Mouse (Mus musculus): ENCODE results near the gene 4931428L18Rik. TPM values are rescaled to one million over a fixed set of nuclear protein-coding genes. Genes with fewer than 3 reads are reported as not detected.

4931428L18Rik gene
- polyA plus RNA-seq, 1 experiment: not detected

DNA sequence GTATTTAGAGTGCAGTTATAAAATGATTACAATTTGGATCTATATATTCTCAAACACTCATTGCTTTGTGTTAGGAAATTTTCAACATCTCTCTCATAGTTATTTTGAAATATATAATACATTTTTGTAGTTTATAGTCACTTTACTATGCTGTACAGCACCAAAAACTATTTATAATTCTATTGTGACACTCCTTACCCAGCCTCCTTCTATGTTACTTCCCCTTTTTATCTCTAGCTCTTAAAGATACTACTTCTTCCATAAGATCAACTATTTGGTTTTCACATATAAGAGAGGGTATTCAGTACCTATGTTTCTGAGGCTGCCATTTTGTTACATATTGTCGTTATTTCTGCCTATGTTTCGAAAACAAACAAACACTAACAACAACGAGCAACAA, 114.5 kb downstream of the 4931428L18Rik start:
- TF ChIP-seq POLR2A (IDR thresholded peaks at IDR 0.05; ENCODE audit: low read depth, low read length) (no peak), CTCF (IDR thresholded peaks at IDR 0.05; ENCODE audit: borderline replicate concordance, insufficient read depth, low read length) (no peak)
- Histone ChIP-seq H3K4me1 (ENCODE audit: control insufficient read depth, insufficient read depth, low read length) (no peaks in the 10 kb centered on the region), H3K27ac (ENCODE audit: insufficient read depth, low read length) (no peak overlapping the region), H3K4me3 (ENCODE audit: insufficient read depth, low read length) (no peak overlapping the region)

DNA sequence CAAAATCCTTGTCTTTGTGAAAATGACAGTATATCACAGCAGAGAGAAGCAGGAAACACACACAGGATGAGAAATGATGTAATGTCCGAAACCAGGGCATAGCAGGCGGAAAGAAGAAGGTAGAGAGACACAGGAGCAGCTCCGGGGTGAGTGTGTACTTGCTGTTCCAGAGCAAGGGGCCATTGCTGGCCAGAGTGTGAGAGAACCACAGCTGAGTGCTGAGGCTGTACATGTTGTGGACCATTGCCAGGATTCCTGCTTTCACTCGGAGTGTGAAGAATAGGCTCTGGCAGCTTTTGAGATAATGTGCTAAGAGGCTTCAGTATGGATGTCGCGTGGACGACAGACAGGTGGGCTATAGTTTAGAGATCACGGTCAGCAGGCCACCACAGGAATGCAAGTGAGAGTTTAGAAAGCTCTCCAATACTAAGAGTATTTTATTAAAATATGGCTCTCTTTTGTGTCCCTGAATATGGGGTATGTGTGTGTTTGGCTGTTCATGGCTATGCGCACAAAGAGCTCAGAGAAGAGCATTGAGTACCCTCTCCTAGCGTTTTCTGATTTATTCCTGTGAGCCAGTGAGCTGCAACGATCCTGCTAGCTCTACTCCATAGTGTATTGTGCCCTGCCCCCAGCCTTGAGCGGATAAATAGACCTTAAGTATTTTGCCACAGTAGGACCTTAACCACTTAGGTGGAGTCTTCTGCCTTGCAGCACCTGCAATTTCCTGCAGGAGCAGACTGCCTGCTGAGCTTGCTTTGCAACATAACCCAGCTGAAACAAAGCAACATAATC, 119.4 kb downstream of the 4931428L18Rik start:
- TF ChIP-seq POLR2A (IDR thresholded peaks at IDR 0.05; ENCODE audit: low read depth, low read length) (no peak), CTCF (IDR thresholded peaks at IDR 0.05; ENCODE audit: borderline replicate concordance, insufficient read depth, low read length) (no peak)
- Histone ChIP-seq H3K4me3 (ENCODE audit: insufficient read depth, low read length) (no peak overlapping the region), H3K4me1 (ENCODE audit: control insufficient read depth, insufficient read depth, low read length) (no peaks in the 10 kb centered on the region; the same call in 1 of the 2 replicates), H3K27ac (ENCODE audit: insufficient read depth, low read length) (no peak overlapping the region)

DNA sequence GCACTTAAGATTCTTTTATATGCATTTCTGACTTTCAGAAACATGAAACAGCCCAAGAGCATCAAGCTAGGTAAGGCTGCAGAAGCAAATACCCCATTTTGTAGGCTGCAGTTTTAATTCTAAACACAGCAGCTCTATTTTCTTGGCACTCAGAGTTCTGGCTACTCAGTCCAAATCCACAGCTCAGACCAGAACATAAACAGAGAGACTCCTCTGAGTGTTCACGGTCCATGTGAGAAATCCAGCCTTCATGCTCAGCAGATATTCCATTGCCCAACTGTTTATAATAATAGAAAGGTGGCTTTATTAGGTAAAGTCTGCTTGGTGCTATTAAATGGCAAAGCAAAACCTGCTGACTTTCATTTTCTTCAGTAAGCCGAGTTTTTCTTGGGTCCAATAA, 120.2 kb downstream of the 4931428L18Rik start:
- TF ChIP-seq CTCF (IDR thresholded peaks at IDR 0.05; ENCODE audit: borderline replicate concordance, insufficient read depth, low read length) (no peak), POLR2A (IDR thresholded peaks at IDR 0.05; ENCODE audit: low read depth, low read length) (no peak)

DNA sequence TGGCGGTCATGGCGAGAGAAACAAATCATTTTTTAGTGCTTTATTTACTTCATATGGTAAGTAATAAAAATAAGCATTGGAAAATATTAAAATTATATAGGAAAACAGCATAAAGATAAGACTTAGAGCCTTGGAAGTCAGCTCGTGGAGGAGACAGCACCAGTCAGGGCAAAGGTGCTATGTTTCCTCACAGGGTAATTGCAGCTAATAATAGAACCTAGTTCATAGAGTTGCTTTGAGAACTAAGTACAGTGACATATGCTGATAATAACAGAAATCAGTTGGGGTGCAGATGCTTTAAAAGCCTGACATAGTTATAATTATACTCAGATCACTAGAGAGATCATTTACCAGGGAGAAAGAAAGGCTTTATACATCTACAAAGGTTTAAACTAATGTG, 125.3 kb downstream of the 4931428L18Rik start:
- Histone ChIP-seq H3K27ac (ENCODE audit: insufficient read depth, low read length) (no peak overlapping the region), H3K4me3 (ENCODE audit: insufficient read depth, low read length) (no peak overlapping the region), H3K4me1 (ENCODE audit: control insufficient read depth, insufficient read depth, low read length) (peaks cover 6% of the 10 kb centered on the region)
- TF ChIP-seq POLR2A (IDR thresholded peaks at IDR 0.05; ENCODE audit: low read depth, low read length) (no peak), CTCF (IDR thresholded peaks at IDR 0.05; ENCODE audit: borderline replicate concordance, insufficient read depth, low read length) (no peak)

More for the DNA sequence above, 120.2 kb downstream of the 4931428L18Rik start:
- H3K27ac ChIP-seq (ENCODE audit: insufficient read depth, low read length): no peak overlapping the region
- H3K4me3 ChIP-seq (ENCODE audit: insufficient read depth, low read length): no peak overlapping the region
- H3K4me1 ChIP-seq (ENCODE audit: control insufficient read depth, insufficient read depth, low read length): no peaks in the 10 kb centered on the region; the same call in 1 of the 2 replicates

DNA sequence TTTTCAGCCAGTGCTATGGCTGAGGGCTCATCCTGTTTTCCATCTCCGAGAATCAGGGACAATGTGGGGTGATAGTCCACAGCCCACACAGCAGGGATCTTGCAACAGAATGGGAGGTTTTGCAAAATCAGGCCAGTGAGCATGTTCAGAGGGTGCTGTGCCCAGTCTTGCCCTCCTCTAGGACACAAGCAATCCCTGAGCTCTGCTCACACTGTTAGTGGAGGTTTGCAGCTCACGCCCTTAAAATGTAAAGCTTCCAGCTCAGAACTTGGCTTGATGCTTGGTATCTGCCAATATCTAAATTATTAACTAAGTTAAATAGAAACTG, 126.1 kb downstream of the 4931428L18Rik start:
- Histone ChIP-seq H3K27ac (ENCODE audit: insufficient read depth, low read length) (no peak overlapping the region), H3K4me1 (ENCODE audit: control insufficient read depth, insufficient read depth, low read length) (peaks cover 6% of the 10 kb centered on the region), H3K4me3 (ENCODE audit: insufficient read depth, low read length) (no peak overlapping the region)
- TF ChIP-seq POLR2A (IDR thresholded peaks at IDR 0.05; ENCODE audit: low read depth, low read length) (no peak), CTCF (IDR thresholded peaks at IDR 0.05; ENCODE audit: borderline replicate concordance, insufficient read depth, low read length) (no peak)

DNA sequence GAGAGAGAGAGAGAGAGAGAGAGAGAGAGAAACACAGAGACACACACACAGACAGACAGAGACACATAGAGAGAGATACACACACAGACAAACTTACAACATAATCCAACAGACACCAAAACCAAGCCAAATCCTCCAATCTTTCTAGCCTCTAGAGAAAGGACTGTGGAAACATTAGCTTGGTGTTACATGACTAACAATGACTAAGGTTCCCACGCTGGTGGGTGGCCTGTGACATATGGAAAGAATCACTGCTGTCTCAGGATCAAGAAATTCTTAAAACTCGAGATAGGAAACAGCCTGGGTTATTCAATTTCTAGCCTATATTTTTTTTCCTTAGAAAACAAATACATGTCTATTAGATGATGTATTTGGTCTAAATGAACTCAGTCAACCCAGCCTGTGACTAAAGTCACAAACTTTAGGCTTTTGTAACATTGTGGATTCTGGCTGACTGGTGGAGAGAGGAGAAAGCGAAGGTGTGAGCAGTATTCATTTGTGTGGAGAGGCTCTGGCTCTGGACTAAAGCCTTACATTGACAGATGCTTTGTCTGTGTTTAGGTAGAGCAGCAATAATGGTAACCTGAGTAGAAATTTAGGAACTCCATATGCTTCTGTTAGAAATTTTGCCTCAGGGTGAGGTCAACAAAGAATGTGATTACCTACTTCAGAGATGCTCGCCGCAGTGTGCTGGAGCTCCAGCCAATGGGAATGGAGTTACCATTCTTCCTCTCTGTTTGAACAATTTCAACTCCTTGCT, 126.6 kb downstream of the 4931428L18Rik start:
- H3K4me1 ChIP-seq (ENCODE audit: control insufficient read depth, insufficient read depth, low read length): peaks cover 6% of the 10 kb centered on the region
- no peak overlapping the region for H3K4me3 ChIP-seq (ENCODE audit: insufficient read depth, low read length)
- TF ChIP-seq CTCF (IDR thresholded peaks at IDR 0.05; ENCODE audit: borderline replicate concordance, insufficient read depth, low read length) (no peak), POLR2A (IDR thresholded peaks at IDR 0.05; ENCODE audit: low read depth, low read length) (no peak)
- H3K27ac ChIP-seq (ENCODE audit: insufficient read depth, low read length): peak overlapping the region; percentile 34; the same call in 1 of the 2 replicates

DNA sequence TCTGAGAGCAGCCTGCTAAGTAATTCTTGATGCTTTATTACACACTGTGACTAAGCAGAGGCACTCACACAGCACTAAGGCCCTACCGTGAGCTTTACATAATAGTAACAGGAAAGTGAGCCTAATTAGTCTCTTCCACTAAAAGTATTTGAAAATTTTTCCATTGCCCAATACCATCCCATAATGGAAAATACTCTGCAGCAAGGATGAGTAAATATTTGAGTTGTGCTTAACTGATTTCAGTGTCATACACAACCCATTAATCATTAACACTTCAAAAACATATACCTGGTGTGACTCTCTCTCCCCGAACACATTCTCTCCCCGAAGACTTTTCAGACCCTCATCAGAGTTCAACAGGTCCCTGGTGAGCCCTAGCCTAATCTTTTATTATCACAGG, 127.7 kb downstream of the 4931428L18Rik start:
- TF ChIP-seq CTCF (IDR thresholded peaks at IDR 0.05; ENCODE audit: borderline replicate concordance, insufficient read depth, low read length): no peak
- TF ChIP-seq POLR2A (IDR thresholded peaks at IDR 0.05; ENCODE audit: low read depth, low read length): no peak
- H3K27ac ChIP-seq (ENCODE audit: insufficient read depth, low read length): no peak overlapping the region
- no peak overlapping the region for H3K4me3 ChIP-seq (ENCODE audit: insufficient read depth, low read length)
- peaks cover 6% of the 10 kb centered on the region for H3K4me1 ChIP-seq (ENCODE audit: control insufficient read depth, insufficient read depth, low read length)

DNA sequence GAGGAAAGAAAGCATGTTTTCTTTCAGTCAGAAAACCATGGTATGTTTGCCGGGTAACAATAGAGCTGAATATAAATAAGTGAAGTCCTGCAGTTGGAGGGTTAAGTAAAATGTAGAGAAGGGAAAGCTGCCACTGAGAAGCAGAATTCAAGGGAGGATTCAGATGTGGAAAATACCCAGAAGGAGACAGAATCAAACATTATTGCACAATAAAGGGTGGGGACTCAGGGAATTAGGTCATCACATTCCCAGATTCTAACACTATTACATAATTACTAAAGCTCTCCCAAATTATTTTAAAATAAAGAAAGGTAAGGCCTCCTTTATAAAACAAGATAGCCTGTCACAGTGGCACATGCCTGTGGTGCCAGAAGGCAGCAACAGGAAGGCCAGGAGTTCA, 128.5 kb downstream of the 4931428L18Rik start:
- H3K27ac ChIP-seq (ENCODE audit: insufficient read depth, low read length): no peak overlapping the region
- H3K4me3 ChIP-seq (ENCODE audit: insufficient read depth, low read length): no peak overlapping the region
- peaks cover 6% of the 10 kb centered on the region for H3K4me1 ChIP-seq (ENCODE audit: control insufficient read depth, insufficient read depth, low read length)
- TF ChIP-seq CTCF (IDR thresholded peaks at IDR 0.05; ENCODE audit: borderline replicate concordance, insufficient read depth, low read length): no peak
- no peak for TF ChIP-seq POLR2A (IDR thresholded peaks at IDR 0.05; ENCODE audit: low read depth, low read length)

DNA sequence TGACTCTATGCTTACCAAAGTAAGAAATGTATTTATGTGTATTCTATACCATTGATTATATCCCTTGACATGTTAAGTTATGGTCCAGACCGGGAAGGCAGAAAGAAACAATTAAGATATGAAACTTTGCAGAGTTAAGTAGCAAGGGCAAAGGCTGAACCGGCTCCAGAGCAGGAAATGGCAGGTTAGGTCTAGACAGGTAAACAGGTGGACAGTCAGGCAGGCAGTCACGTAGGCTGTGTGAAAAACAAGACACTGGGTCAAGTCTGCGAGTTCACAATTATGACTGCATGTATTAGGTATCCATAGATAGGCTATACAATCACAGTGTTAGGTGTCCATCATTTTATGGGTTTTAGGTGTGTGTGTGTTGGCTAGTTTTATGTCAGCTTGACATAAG, 133.8 kb downstream of the 4931428L18Rik start:
- Histone ChIP-seq H3K4me1 (ENCODE audit: control insufficient read depth, insufficient read depth, low read length) (no peaks in the 10 kb centered on the region), H3K4me3 (ENCODE audit: insufficient read depth, low read length) (no peak overlapping the region), H3K27ac (ENCODE audit: insufficient read depth, low read length) (no peak overlapping the region)
- TF ChIP-seq CTCF (IDR thresholded peaks at IDR 0.05; ENCODE audit: borderline replicate concordance, insufficient read depth, low read length) (no peak), POLR2A (IDR thresholded peaks at IDR 0.05; ENCODE audit: low read depth, low read length) (no peak)

Measured in embryonic fibroblast, embryonic 13.5 days (primary cell).